Mouse (Mus musculus) brain, embryonic 14.5 days (tissue): ENCODE measurements around the gene 4930564D02Rik.

Experiments
- CTCF ChIP-seq: fragments of 200-500 bp; IDR thresholded peaks from 2 replicates; pipeline ENCODE4 v1.5.1; 2012; ENCODE audit warnings: inconsistent platforms, mild to moderate bottlenecking, moderate library complexity, borderline replicate concordance; ENCODE audit not compliant: insufficient read depth, insufficient read length; ENCODE audit errors: extremely low read depth
- POLR2A ChIP-seq: fragments of 200-500 bp; IDR thresholded peaks from 2 replicates; pipeline ENCODE4 v1.6.1; 2012; ENCODE audit warnings: mild to moderate bottlenecking, inconsistent platforms, borderline replicate concordance; ENCODE audit not compliant: poor library complexity, insufficient read depth, insufficient read length, severe bottlenecking; ENCODE audit errors: extremely low read depth

DNA sequence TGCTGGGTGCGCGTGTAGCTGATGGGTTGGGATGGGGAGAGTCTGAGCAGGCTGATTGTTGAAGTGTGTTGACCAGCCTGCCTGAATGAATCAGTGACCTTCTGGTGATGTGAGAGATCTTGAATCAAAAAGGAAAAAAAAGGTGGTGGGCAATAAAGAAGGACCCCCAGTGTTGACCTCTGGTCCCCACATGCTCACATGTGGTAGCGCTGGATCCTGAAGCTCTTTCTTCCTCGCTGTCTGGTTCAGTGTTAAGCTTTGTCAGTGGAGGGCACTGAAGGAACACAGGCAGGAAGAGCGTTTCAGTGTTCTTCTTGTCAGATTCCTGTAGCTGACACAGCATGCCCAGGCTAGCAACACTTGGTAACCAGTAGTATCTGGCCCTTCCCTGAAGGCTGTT lies 9.2 kb downstream of the 4930564D02Rik start:
- no peak for TF ChIP-seq CTCF
- TF ChIP-seq POLR2A: no peak
